Mouse (Mus musculus) liver, adult 2 months (tissue): ENCODE measurements around the gene G6pc.

Experiments
- CTCF ChIP-seq: fragments of 200-500 bp; IDR thresholded peaks from 2 replicates; pipeline ENCODE4 v1.5.1; 2011; ENCODE audit warnings: low read depth, low read length, control low read depth
- POLR2A ChIP-seq: fragments of 200-500 bp; IDR thresholded peaks from 2 replicates; pipeline ENCODE4 v1.6.1; 2011; ENCODE audit warnings: low read length, control low read depth; ENCODE audit not compliant: insufficient read depth; ENCODE audit errors: extremely low read depth

DNA sequence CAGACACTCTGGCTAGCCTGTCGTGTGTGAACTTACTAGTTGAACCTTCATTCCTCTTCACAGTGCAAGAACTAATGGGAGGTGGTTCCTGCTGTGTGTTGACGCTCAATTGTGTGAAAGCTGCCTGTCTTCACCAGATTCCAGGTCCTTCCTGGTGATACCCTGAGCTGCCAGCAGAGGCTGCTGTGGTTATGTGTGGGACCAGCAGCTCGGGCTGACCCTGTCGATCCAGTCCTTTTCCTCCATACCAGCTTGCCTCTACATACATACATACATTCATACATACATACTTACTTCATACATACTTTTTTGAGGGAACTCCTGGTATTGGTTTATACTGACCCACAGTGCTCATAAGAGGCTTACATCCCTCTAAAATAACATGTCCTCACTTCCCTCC lies 43.8 kb upstream of the G6pc start:
- TF ChIP-seq CTCF (peak; percentile 99), POLR2A (no peak)
